Mouse (Mus musculus) ES-Bruce4 (cell line): ENCODE measurements around the gene C87436. TPM values are rescaled to one million over a fixed set of nuclear protein-coding genes. Genes with fewer than 3 reads are reported as not detected.

ENCODE experiments used
- H3K27ac ChIP-seq: 2 replicates; pipeline ENCODE4 v1.5.1; 2012; ENCODE audit warnings: low read length, inconsistent platforms; ENCODE audit not compliant: insufficient read depth
- H3K27me3 ChIP-seq: 2 replicates; pipeline ENCODE4 v1.6.1; 2012; ENCODE audit warnings: mild to moderate bottlenecking, low read length, inconsistent platforms; ENCODE audit not compliant: control insufficient read depth, poor library complexity, insufficient read depth, severe bottlenecking
- H3K36me3 ChIP-seq: 2 replicates; pipeline ENCODE4 v1.6.1; 2012; ENCODE audit warnings: inconsistent platforms, mild to moderate bottlenecking, low read length, moderate library complexity; ENCODE audit not compliant: control insufficient read depth, poor library complexity, insufficient read depth, severe bottlenecking
- H3K4me1 ChIP-seq: one replicate; pipeline ENCODE4 v1.8.1; 2011; ENCODE audit warnings: low read length; ENCODE audit not compliant: control insufficient read depth, insufficient read depth
- H3K4me3 ChIP-seq: 2 replicates; pipeline ENCODE4 v1.5.1; 2011; ENCODE audit warnings: low read depth, mild to moderate bottlenecking, low read length
- H3K9ac ChIP-seq: 2 replicates; pipeline ENCODE4 v1.6.1; 2012; ENCODE audit warnings: low read depth, mild to moderate bottlenecking, inconsistent platforms; ENCODE audit not compliant: poor library complexity, severe bottlenecking
- H3K9me3 ChIP-seq: replicated peaks from 2 replicates; pipeline ENCODE4 v1.6.1; 2012; ENCODE audit warnings: mild to moderate bottlenecking, low read length, inconsistent platforms; ENCODE audit not compliant: control insufficient read depth, poor library complexity, insufficient read depth, severe bottlenecking
- CTCF ChIP-seq: IDR thresholded peaks from one replicate; pipeline ENCODE4 v1.8.1; 2011; ENCODE audit warnings: low read depth, low read length
- EP300 ChIP-seq: IDR thresholded peaks from 2 replicates; pipeline ENCODE4 v1.6.1; 2011; ENCODE audit warnings: low read depth, low read length; ENCODE audit not compliant: insufficient read depth
- POLR2A ChIP-seq: IDR thresholded peaks from one replicate; pipeline ENCODE4 v1.8.1; 2011; ENCODE audit warnings: low read length; ENCODE audit not compliant: insufficient read depth
- polyA plus RNA-seq: library from polyadenylated mRNA; stranded (reverse); fragments of >200 nt; gene quantifications from 2 replicates; pipeline ENCODE4 v1.2.4, GENCODE M21; 2011; ENCODE audit warnings: low read depth; ENCODE audit not compliant: missing spikeins, insufficient read depth, insufficient read length

The C87436 gene
- polyA plus RNA-seq, 1 experiment: 12.6 TPM

GRCm38 (mm10) chr6:86499571-86500109, 61.5 kb downstream of the C87436 start:
- Histone ChIP-seq H3K36me3 (no peaks in the 10 kb centered on the region), H3K27ac (peak overlapping the region; percentile 27), H3K9ac (no peak overlapping the region), H3K4me3 (no peak overlapping the region), H3K9me3 (no peaks in the 10 kb centered on the region), H3K4me1 (peaks cover 5% of the 10 kb centered on the region), H3K27me3 (no peaks in the 10 kb centered on the region)
- TF ChIP-seq CTCF (no peak), EP300 (no peak), POLR2A (no peak)

GRCm38 (mm10) chr6:86503513-86503912, 65.3 kb downstream of the C87436 start:
- Histone ChIP-seq H3K4me3 (no peak overlapping the region), H3K9ac (no peak overlapping the region), H3K4me1 (peaks cover 6% of the 10 kb centered on the region), H3K36me3 (no peaks in the 10 kb centered on the region), H3K27me3 (no peaks in the 10 kb centered on the region), H3K9me3 (no peaks in the 10 kb centered on the region), H3K27ac (no peak overlapping the region)
- TF ChIP-seq CTCF (no peak), POLR2A (no peak), EP300 (no peak)

- H3K36me3 ChIP-seq: no peaks in the 10 kb centered on the region
- no peak overlapping the region for H3K9ac ChIP-seq
- H3K4me1 ChIP-seq: peaks cover 3% of the 10 kb centered on the region
- H3K4me3 ChIP-seq: no peak overlapping the region
- H3K27me3 ChIP-seq: no peaks in the 10 kb centered on the region
- no peaks in the 10 kb centered on the region for H3K9me3 ChIP-seq
- TF ChIP-seq POLR2A (no peak), EP300 (peak; percentile 92)
- H3K27ac ChIP-seq: peak overlapping the region; percentile 44; the same call in 1 of the 2 replicates
These were observed 67.5 kb downstream of the C87436 start for GRCm38 (mm10) chr6:86505671-86506070.

GRCm38 (mm10) chr6:86506309-86506708, 68.1 kb downstream of the C87436 start:
- no peak for TF ChIP-seq POLR2A
- no peak for TF ChIP-seq CTCF
- H3K27ac ChIP-seq: peak overlapping the region; percentile 10; the same call in 1 of the 2 replicates
- no peak overlapping the region for H3K9ac ChIP-seq
- H3K27me3 ChIP-seq: no peaks in the 10 kb centered on the region
- peaks cover 3% of the 10 kb centered on the region for H3K4me1 ChIP-seq
- H3K9me3 ChIP-seq: no peaks in the 10 kb centered on the region
- no peaks in the 10 kb centered on the region for H3K36me3 ChIP-seq
- H3K4me3 ChIP-seq: no peak overlapping the region

GRCm38 (mm10) chr6:86507116-86507515, 68.9 kb downstream of the C87436 start:
- Histone ChIP-seq H3K9me3 (no peaks in the 10 kb centered on the region), H3K36me3 (no peaks in the 10 kb centered on the region)
- TF ChIP-seq CTCF (no peak), EP300 (peak; percentile 86)

GRCm38 (mm10) chr6:86508736-86509135, 70.6 kb downstream of the C87436 start:
- Histone ChIP-seq H3K27ac (peak overlapping the region; percentile 1; the same call in 1 of the 2 replicates), H3K9me3 (no peaks in the 10 kb centered on the region), H3K9ac (no peak overlapping the region), H3K4me1 (peaks cover 3% of the 10 kb centered on the region), H3K36me3 (no peaks in the 10 kb centered on the region), H3K27me3 (no peaks in the 10 kb centered on the region), H3K4me3 (no peak overlapping the region)
- TF ChIP-seq POLR2A (no peak), EP300 (no peak), CTCF (no peak)

More at GRCm38 (mm10) chr6:86507116-86507515, 68.9 kb downstream of the C87436 start:
- H3K4me3 ChIP-seq: no peak overlapping the region
- H3K4me1 ChIP-seq: peaks cover 3% of the 10 kb centered on the region
- H3K27ac ChIP-seq: peak overlapping the region; percentile 78
- H3K9ac ChIP-seq: no peak overlapping the region
- no peaks in the 10 kb centered on the region for H3K27me3 ChIP-seq
